In the genomic region with DNA sequence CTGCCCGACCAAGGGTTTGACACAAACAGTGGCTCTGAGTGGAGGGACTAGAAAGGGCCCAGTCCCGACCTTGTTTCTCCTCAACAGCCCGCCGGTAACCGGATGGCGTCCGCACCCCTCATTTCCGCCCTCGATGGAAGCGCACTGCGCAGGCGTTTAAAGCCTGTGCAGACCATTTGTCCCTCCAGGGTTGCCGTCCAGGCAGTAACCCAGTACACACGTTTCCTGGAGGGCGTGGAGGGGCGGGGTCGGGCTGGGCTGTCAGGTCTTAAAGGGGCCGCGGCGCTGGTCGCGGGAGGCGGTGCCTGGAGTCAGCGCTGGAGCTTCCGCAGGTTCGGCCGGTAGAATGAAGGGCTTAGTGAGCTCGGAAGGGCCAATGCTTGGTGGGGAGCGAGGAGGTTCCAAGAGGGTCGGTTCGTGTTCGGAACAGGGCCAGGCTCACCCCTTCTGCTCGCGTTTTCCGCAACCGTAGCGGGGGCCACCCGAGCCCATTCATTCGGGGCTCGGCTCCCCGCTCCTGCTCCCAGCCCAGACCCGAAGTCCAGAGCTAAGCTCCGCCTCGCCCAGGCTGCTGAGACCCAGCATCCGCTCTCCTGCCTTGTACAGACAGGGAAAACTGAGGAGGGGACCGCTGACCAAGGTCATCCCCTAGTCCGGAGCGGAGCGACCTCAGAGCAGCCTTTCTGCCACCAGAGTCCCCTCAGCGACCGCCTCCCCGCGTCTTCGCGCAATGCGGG, we compare ENCODE assay signal across 8 mouse cellular contexts. TPM values are rescaled to one million over a fixed set of nuclear protein-coding genes. Genes with fewer than 3 reads are reported as not detected.
DNase-seq lines count a peak whose midpoint lies in the region.

Gale (plus strand) TSS at position 271 of the 737 bp plus-strand sequence.

- intact Hi-C loops in left cerebral cortex, postnatal 14 days (cut with DNase I), result loop anchor here (5.0 kb wide), 1 partner anchor 71 kb away; no protein-coding TSS in a partner anchor

- DNase-seq in adrenal gland, adult (ENCODE audit: inconsistent age in 2 of 2, low spot score in 1 of 2), result peak; percentile 95 to 98
- DNase-seq in embryo, embryonic 10 days (ENCODE audit: low spot score), result peak; percentile 96
- DNase-seq in gastrocnemius, postnatal 10 days, result peak; percentile 90
- DNase-seq in induced T-regulatory cell, adult 2 months (ENCODE audit: low read depth), result peak; percentile 98
- peak; percentile 94 to 95 for DNase-seq in left cerebral cortex, postnatal 14 days (ENCODE audit: low spot score in 2 of 2)
- peak; percentile 99 for DNase-seq in mesoderm, embryonic 11.5 days (ENCODE audit: low read depth, low spot score)
- DNase-seq in right cerebral cortex, postnatal 36 days (ENCODE audit: low spot score in 2 of 2), result peak; percentile 89 to 92
- peak; percentile 97 for DNase-seq in yolk sac, embryonic 10.5 days (ENCODE audit: low spot score)

RNA-seq across cellular contexts. Expression of gene Gale, which starts in this region (rescaled TPM):
- total RNA-seq in gastrocnemius, postnatal 10 days (2021), result 1 to 10 TPM; 2.8 to 4.0 TPM
- total RNA-seq in left cerebral cortex, postnatal 14 days (2021), result 10 to 100 TPM; 26.2 to 31.6 TPM

Comparison
In these comparisons a context has a peak if more than half of its experiments do, and no peak if none do; other contexts are left out.
1. Peak in every context shown above with its lines: DNase-seq.
2. RNA of gene Gale (total RNA-seq): 26.2 to 31.6 TPM in left cerebral cortex, postnatal 14 days; 2.8 to 4.0 TPM in gastrocnemius, postnatal 10 days; every median in the first group is over 4 times any median in the second.